18 mouse cellular contexts compared by ENCODE assay signal in genomic region chr14:32249616-32250015, GRCm38 (mm10). TPM values are rescaled to one million over a fixed set of nuclear protein-coding genes. Genes with fewer than 3 reads are reported as not detected.
DNase-seq lines count a peak whose midpoint lies in the region; ATAC-seq lines count a peak whose summit lies in the region.
"Had no signal": no experiment of that assay in that cellular context is flagged by ENCODE, and none has a peak within 500 bp of the region (broad histone marks: within the 10 kb centered on the region; RNA-seq: fewer than 3 reads in every experiment).

No protein-coding gene starts in this region.

- H3K9me3 ChIP-seq in kidney, embryonic 14.5 days (ENCODE audit: control insufficient read depth, low read length), result no peaks in the 10 kb centered on the region
- no peaks in the 10 kb centered on the region for H3K9me3 ChIP-seq in liver, embryonic 12.5 days (replicated peaks)
- H3K9me3 ChIP-seq: embryonic facial prominence, embryonic 10.5 days; forebrain, embryonic 13.5 days; heart, embryonic 12.5 days; hindbrain, embryonic 10.5 days had no signal

- H3K27me3 ChIP-seq in kidney, embryonic 14.5 days (ENCODE audit: control insufficient read depth, insufficient read depth, low read length), result no peaks in the 10 kb centered on the region
- no peaks in the 10 kb centered on the region for H3K27me3 ChIP-seq in liver, embryonic 12.5 days (replicated peaks)
- H3K27me3 ChIP-seq: CH12.LX; forebrain, embryonic 13.5 days; heart, embryonic 12.5 days had no signal

- H3K4me3 ChIP-seq in kidney, embryonic 14.5 days (ENCODE audit: low read length), result no peak overlapping the region
- no peak overlapping the region for H3K4me3 ChIP-seq in liver, embryonic 12.5 days
- H3K4me3 ChIP-seq: embryonic facial prominence, embryonic 10.5 days; forebrain, embryonic 13.5 days; heart, adult 2 months; heart, embryonic 12.5 days; hindbrain, embryonic 10.5 days had no signal

- no peaks in the 10 kb centered on the region for H3K4me1 ChIP-seq in kidney, embryonic 14.5 days (ENCODE audit: control insufficient read depth, insufficient read depth, low read length)
- no peaks in the 10 kb centered on the region for H3K4me1 ChIP-seq in liver, embryonic 12.5 days
- H3K4me1 ChIP-seq: heart, embryonic 12.5 days had no signal

- ATAC-seq in kidney, embryonic 14.5 days (ENCODE audit: low FRiP score, low TSS enrichment), result no peak
- no peak for ATAC-seq in liver, embryonic 12.5 days
- ATAC-seq: forebrain, embryonic 13.5 days; forebrain, postnatal 0 days had no signal

- H3K36me3 ChIP-seq in kidney, embryonic 14.5 days (ENCODE audit: control insufficient read depth, insufficient read depth, low read length), result peaks cover 9% of the 10 kb centered on the region; the same call in 1 of the 2 replicates
- peaks cover 38% of the 10 kb centered on the region for H3K36me3 ChIP-seq in liver, embryonic 12.5 days

- DNase-seq in kidney, adult 18-20 months, result peak; percentile 12
- DNase-seq in kidney, adult 8-10 months, result peak; percentile 45 to 53
- peak; percentile 49 for DNase-seq in kidney, postnatal 14 days
- no peak for DNase-seq in lung, postnatal 25 days (ENCODE audit: low spot score)
- DNase-seq: adrenal gland, adult 2 months; adrenal gland, postnatal 25 days; cerebellum, adult 18-20 months; cerebellum, postnatal 10 days; forebrain, postnatal 0 days; gastrocnemius, postnatal 14 days; heart, adult 2 months had no signal

- no peak overlapping the region for H3K27ac ChIP-seq in kidney, embryonic 14.5 days (ENCODE audit: low read depth, low read length)
- H3K27ac ChIP-seq in liver, embryonic 12.5 days, result no peak overlapping the region
- H3K27ac ChIP-seq: embryonic facial prominence, embryonic 10.5 days; forebrain, embryonic 13.5 days; heart, adult 2 months; hindbrain, embryonic 10.5 days had no signal

- no peak overlapping the region for H3K9ac ChIP-seq in kidney, embryonic 14.5 days (ENCODE audit: low read depth, low read length)
- no peak overlapping the region for H3K9ac ChIP-seq in liver, embryonic 12.5 days
- H3K9ac ChIP-seq: forebrain, embryonic 13.5 days; forebrain, postnatal 0 days; heart, embryonic 12.5 days had no signal

- no peak overlapping the region for H3K4me2 ChIP-seq in kidney, embryonic 14.5 days (replicated peaks; ENCODE audit: low read depth, low read length)
- no peak overlapping the region for H3K4me2 ChIP-seq in liver, embryonic 12.5 days
- H3K4me2 ChIP-seq: forebrain, embryonic 13.5 days; heart, embryonic 12.5 days had no signal

- WGBS in kidney, embryonic 14.5 days, result 81% methylated on average over 6 of the region's 6 CpGs
- WGBS in liver, embryonic 12.5 days (ENCODE audit: insufficient replicate concordance), result 78% methylated on average over 6 of the region's 6 CpGs

RNA-seq across cellular contexts. Expression of gene Parg, which starts 47.9 kb away (rescaled TPM):
- polyA plus RNA-seq in kidney, embryonic 14.5 days (2014; fragmentation: Nextera tagmentation; extraction: Ambion mirVana), result 30.6 and 57.5 TPM in 2 replicates
- polyA plus RNA-seq in liver, embryonic 12.5 days (2016; fragmentation: Nextera tagmentation; extraction: Ambion mirVana), result 22.7 and 26.1 TPM in 2 replicates

RNA-seq across cellular contexts. Expression of gene Timm23, which starts 47.9 kb away (rescaled TPM):
- 324 and 335 TPM in 2 replicates for polyA plus RNA-seq in kidney, embryonic 14.5 days (2014; fragmentation: Nextera tagmentation; extraction: Ambion mirVana)
- polyA plus RNA-seq in liver, embryonic 12.5 days (2016; fragmentation: Nextera tagmentation; extraction: Ambion mirVana), result 280 and 286 TPM in 2 replicates
